Mouse (Mus musculus): ENCODE data around the gene Ccdc162.

Gene Ccdc162

DNA sequence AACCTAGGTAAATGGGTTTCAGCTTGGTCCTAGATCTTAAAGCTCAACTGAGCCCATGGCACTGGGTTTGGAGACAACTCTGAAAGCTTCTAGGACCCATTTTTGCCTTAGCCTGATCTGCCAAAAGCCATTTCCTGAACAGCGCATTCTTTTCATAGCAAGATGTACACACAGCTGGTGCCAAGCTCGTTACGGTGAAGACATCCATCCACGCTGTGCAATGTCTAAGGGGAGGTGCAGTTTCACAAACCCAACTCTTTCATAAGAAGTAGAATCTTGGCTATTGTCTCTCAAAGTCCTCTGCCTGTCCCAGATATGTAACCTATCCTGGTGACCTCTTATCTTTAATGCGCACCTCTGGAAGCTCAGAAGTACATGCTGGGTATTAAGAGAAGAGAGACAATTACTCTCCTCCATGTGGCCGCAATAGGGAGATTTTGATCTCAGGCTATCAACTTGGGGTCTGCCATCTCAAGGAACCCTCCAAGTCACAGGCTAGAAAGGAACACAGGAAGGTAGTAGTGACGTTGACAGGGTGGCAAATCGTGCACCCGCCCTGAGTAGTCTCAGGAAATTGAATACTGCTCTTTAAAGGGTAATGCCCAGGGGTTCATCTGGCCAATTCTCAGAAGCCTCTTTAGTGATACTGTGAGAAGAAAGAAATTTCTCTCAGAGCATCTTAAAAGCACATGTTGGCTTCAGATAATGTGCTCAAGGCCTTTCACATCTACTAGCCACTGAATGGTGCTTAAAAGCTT is 81.0 kb downstream of the Ccdc162 start:
- DNase-seq (ENCODE audit: low spot score): no peak

DNA sequence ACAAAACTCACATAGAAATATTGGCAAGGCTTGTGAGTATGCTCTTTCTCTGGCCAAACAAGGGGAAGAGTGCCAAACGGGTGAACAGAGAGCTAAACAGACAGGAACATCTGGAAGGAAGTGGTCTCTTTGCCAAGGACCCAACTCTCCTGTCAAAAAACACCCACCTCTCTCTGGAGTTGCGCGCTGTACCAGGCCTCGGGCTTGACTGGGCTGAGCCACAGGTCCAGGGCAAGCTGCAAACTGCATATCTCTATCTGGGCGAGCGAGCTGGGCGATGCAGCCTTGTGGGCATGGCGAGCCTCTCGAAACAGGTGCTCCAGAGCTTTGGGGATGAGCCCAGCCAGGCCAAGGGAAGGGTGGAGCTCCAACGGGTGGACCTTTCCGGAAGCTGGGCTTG is 82.6 kb downstream of the Ccdc162 start:
- no peak for DNase-seq (ENCODE audit: low spot score)

DNA sequence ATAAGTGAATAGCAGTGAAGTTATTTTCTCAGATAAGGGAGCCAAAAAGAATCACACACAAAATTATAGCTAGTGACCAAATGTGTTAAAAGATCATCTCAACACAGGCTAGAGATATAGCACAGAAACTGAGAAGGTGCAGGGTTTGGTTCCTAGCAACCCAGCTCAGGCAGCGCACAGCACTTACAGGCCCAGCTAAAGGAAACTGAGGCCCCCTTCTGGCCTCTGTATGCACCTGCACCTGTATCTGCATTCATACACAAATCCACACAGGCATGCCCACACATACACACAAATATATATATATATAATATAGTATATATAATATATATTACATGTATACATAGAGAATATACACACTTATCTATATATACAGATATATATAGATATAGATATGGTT is 84.4 kb downstream of the Ccdc162 start:
- DNase-seq (ENCODE audit: low spot score): no peak

DNA sequence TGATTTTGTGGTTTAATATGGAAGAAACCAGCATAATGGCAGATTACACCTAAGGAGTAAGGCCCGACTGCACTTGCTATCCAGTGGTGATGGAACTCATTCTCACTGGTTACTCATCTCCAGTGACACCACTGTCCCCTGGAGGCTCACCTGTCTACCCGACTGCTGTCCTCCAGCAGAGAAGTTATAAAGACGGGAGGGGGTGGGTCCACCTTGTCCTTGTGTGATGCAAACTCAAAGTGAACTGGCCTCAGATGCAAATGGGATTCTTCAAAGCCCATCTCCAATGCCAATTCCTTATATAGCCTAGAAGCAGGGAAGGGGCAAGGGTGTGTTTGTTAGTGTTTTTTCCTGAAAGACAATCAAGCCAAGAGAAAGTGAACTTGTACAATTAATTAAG is 89.4 kb downstream of the Ccdc162 start:
- DNase-seq (ENCODE audit: low spot score): no peak

DNA sequence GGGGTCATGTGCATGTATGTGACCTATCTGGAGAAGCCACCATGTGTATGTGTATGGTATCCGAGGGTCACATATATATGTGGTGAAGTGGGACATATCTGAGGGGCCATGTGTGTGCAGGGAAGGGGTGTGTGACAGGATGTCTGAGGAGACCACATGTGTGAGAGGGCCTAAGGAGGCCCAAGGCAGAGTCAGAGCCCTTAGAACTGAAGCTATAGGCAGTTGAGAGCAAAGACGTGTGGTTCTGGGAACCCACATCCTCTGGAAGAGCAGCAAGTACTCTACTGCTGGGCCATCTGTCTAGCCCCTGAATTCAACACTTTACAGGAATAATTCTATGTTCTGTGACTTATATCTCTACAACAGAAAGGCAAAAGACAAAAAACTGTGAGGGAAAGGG is 96.4 kb downstream of the Ccdc162 start:
- no peak for DNase-seq (ENCODE audit: low spot score)

DNA sequence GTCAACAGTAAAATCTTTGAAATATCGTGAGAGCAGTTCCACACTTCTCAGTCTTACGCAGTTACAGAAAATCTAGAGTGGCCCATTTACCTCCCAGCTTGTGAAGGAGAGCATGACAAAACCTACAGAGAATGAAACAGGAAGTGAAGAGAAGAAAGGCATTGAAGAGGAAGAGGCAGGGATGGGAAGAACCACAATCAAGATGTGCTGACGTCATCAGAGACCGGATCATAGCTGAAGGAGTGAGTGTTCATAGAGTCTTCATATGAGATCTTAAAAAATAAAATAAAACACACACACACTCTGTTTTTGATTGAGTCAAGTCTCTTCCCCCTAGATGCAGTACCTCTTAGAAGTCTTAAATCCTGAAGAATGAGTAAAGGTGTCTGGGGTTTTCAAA is 100.9 kb downstream of the Ccdc162 start:
- DNase-seq (ENCODE audit: low spot score): no peak

DNA sequence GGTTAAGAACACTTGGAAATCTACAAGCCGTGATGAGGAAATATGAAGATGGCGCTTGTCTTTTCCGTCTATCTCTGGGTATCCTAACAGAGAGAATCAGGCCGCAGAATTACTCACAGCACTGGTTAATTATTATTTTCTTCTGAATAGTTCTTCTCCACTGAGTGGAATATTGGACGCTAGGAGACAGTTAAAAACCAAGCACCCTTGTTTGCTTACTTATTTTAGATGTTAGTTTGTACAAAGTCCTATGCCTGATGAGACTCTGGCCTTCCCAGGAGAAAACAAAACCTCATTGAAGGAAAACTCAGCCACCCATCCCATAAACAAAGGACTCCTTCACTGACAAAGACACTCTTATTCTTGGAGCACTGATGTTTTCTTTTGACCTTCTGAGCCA is 104.5 kb downstream of the Ccdc162 start:
- DNase-seq (ENCODE audit: low spot score): no peak

DNA sequence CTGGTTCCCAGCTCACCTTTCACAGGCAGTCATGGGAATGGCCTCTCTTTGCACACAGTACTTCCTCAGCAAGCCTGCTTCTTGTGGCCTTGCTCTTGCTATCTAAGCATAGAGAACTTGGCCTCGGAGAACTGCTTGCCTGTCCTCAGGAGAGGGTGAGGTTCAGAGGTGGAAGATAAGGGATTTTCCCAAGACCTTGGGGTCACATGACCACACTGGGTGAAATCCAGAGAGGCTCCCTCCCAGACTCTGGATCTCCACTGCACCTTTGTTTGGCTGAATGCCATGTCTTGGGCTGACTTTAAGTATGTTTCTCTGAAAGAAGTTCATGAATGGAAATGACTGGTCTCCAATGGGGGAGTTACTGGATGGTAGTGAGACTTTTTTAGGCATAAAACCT is 107.0 kb downstream of the Ccdc162 start:
- no peak for DNase-seq (ENCODE audit: low spot score)

DNA sequence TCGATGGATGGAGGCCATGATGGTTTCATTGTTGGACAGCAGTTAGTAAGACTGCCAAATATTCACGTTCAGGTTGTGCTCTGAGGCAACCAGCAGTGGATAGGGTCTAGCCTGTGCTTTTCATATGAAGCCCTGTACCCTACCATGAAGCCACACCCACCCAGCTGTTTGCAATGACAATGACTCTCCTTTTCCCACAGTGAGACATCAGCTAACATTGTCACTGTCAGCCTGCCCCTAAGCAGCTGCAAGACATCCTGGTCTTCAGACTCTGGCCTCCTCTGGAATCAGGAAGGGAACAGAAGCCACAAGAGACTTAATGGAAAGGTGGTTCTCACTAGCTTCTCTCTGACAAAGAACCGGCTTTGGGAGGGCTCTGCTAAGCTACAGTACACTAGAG is 107.9 kb downstream of the Ccdc162 start:
- no peak for DNase-seq (ENCODE audit: low spot score)

DNA sequence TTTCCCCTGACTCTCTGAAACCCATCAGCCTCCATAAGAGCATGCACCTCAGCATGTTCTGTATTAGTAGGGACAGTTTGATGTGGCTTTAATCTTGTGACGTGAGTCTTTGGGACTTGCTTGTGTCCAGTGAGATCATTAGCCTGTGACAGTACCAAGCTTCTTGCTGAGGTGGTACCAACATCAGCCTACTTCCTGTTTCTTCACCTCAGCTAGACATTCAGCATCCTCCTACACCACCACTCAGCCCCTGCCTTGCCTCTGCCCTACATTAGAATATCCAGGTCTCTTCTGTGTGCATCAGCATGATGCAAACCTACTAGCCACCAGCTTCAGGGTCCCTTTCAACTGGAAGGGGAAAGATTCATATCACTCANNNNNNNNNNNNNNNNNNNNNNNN is 113.8 kb downstream of the Ccdc162 start:
- DNase-seq (ENCODE audit: low spot score): no peak

DNA sequence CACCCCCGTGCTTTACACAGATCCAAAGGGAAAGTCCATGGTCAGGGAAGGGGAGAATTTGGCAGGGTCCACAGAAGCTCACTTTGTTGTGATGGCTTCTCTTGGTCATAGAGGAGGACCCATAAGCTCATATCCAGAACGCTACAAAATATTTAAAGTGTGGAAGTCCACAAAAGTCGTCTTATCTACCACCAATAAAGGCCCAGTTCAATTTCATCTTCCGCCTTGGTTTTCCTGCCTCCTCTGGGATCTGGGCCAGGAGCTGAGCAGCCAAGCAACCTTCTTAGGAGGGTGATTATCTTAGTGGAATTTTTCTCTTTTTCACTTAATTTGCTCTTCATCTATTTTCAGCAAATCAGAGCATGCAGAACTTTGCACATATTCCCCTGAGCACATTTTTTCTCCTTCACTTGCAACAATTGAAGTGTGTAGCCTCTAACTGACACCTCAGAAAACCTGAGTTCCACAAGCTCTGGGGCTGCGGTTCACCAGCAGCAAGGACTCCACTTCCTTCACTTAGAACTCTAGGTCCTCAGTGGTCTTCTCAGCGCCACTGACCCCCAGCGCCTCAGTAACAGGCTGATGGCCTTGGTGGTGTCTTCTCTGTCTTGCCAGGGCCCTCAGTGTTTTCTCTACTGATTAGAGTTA is 114.4 kb downstream of the Ccdc162 start:
- DNase-seq (ENCODE audit: low spot score): no peak

DNA sequence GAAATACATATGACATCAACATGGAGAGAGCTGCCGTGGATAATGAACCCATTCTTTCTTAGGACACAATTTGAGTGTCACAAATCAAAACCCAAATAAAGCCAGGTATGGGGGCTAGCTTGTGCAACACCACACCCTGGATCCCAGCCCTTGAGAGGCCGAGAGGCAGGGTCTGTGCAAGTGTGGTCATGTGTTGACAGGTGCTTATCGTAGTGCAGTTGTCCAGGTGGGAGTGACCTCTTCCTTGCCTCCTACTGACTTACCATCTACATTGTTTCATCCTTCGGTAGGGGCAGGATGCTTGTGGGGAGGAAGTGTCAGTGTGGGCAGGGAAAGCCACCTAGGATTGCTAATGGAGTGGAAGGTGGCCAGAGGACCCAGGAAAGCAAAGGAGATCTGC is 115.1 kb downstream of the Ccdc162 start:
- DNase-seq (ENCODE audit: low spot score): no peak

DNA sequence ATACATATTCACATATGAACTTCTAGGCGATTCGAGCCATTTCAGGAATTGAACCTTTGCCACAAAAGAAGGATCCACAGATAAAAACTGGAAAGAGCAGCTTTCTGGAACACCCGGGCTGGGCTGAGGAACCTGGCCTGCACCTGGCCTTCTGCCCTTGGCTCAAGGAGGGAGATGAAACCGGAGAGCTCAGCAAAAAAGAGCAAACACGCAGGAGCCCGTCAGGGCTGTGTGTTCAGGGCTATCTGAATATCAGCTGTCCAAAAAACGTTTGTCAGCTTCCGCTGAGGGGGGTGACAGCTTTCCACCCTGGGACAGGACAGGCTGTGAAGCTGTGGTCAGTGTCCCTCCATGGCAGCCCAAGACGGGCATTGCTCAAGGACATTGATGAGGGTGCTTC is 117.4 kb downstream of the Ccdc162 start:
- no peak for DNase-seq (ENCODE audit: low spot score)

DNA sequence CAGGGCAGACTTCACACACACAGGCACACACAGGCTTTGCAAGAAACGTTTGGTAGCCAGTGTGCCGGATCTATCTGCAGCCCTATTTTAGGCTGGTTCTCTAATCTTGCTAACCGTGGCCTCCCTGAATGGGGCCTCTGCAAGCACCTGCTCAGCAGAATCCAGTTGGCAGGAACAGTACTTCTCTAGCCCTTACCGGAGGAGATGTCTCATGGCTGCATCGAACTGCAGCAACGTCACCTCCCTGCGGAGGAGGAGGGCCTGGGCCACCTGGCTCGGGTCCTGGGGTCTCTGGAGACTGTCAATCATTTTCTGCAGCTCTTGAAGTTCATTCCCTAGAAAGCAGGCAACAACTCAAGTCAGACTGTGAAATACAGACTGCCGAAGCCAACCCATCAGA is 118.2 kb downstream of the Ccdc162 start:
- DNase-seq (ENCODE audit: low spot score): no peak

DNA sequence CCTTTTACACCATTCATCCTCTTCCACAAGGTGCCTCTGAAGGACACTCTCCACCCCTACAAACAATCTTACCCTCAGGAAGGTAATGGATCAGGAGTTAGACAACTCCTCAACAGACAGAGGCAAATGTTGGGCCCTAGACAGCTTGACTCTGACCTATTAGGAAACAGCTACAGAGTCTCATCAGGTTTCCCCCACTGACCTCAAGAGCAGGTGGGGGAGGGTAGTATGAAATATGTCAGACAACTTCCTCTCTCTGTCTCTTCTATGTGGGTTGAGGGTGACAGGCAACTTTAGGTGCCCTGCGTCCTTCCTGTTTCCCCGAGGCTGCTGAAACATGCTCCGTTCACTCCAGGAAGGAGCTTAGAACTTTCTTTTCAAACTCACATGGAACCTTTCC is 120.9 kb downstream of the Ccdc162 start:
- DNase-seq (ENCODE audit: low spot score): no peak

DNA sequence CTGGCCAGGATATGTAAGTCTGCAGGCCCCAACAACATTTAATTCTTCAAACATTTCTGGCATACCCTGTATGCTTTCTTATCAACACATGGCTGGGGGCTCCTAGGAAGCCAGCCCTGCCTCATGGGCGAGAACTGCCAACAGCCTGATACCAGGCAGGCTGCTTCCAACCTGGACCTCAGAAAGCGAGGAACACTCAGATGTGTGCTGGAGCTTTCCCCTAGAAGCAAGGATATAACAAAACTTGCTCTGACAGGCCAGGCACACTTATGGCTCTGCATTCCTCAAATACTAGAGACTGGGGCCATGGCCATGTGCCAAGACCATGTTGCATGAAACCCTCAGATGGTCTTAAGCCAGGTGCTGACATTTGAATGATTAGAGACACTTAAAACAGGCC is 121.5 kb downstream of the Ccdc162 start:
- peak; percentile 56 for DNase-seq (ENCODE audit: low spot score)

DNA sequence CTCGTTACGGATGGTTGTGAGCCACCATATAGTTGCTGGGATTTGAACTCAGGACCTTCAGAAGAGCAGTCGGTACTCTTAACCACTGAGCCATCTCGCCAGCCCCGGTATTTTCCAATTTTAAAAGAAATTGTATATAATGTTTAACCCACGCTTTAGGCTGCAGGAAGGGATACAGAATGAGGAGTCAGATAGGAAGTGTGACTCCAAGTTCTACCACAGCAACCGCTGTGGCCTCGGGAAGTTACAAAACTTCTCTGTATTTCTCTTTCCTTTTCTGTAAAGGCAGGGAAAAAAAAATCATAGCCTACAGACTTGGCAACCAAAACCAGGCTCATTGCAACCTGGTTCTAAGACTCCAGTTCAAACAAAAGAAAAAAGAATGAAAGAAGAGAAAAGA is 122.0 kb downstream of the Ccdc162 start:
- no peak for DNase-seq (ENCODE audit: low spot score)

DNA sequence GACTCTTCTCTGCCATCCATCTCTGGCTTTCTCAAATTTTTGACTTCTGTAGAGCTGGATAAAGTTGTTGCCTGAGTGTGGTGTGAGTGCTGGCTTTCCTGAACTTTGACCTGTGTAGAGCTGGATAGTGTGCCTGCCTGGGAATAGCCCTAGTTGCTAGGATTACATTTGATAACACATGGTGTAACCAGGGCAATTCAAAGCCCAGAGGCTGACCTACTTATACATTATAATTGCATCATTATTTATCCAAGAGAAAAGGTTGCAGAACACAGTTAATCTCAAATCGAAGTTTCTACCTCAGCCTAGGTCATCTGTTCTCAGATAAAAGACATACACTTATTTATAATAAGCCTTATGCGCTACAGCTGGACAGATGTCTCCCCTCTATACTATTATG is 127.8 kb downstream of the Ccdc162 start:
- no peak for DNase-seq (ENCODE audit: low spot score)

DNA sequence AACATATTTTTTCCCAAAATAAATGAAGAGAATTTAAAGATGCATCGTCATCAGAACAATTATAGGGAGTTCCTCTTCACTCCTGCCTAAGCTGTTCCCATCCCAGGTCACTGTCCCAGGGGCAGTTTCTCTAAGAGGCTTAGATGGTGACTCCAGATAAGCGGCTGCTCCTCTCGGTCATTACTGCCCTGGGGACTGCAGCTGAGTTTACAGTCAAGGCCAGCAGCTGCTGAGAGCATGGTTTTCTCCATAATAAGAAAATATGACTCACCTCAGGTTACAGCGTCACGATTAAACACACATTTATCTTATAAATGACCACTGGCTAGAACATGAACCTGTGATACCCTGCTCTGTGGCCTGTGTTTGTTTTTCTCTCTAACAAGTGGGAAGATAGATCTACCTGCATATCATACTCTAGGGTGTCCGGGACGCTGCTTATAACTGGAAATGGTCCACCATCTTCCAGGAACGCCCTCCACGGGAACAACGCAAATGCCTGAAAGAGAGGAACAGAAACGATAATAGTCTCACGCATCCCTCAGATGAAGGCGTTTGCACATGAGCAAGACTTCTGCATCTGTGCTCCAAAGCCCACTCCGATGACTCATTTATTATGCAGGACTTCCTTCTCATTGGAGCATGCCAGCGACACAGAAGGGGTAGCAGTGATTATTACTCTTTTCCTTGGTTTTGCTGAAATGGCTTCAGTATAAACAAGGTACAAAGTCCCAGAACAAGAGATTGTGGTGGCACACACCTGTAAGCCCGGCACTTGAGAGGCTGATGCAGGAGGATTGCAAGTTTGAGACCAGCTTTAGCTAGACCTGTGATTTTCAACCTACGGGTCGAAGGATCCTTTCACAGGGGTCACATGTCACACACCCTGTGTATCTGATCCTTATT is 129.2 kb downstream of the Ccdc162 start:
- DNase-seq (ENCODE audit: low spot score): no peak

DNA sequence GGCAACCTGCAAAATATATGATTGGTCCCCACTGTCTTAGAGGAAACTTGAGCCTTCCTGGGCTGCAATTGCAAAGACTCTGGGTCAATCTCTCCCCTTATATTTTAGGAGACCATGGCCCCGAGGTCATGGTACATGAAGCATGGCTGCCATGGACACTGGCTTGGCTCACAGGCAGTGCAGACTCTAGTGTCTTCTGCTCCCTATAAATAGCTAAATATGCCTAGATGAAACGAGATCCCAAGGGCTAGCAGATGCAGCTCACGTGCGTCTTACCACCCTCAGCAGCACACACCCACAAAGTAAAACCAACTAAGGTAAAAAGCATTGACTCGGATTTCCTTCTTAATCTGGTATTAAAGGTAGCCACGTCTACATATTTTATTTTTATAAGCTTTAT is 133.1 kb downstream of the Ccdc162 start:
- no peak for DNase-seq (ENCODE audit: low spot score)

DNA sequence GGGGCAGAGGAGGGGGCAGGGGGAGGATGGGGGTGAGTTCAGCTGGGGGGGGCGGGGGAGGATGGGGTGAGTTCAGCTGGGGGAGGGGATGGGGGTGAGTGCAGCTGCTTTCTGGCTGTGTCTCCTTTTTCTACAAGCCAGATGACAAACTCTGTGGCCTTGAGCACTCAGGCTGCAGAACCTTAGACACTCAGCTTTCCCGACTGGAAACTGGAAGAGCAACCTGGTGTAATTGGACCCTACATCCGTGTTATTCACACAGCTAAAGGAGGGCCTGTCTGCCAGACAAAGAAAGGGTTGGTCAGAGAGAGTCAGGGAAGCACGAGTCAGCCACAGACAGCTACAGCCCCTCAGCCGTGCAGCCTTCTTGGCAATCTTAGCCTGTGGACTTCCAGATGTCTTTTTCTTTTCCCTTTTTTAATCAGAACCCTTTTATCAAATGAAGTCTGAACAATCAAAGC is 133.5 kb downstream of the Ccdc162 start:
- no peak for DNase-seq (ENCODE audit: low spot score)

DNA sequence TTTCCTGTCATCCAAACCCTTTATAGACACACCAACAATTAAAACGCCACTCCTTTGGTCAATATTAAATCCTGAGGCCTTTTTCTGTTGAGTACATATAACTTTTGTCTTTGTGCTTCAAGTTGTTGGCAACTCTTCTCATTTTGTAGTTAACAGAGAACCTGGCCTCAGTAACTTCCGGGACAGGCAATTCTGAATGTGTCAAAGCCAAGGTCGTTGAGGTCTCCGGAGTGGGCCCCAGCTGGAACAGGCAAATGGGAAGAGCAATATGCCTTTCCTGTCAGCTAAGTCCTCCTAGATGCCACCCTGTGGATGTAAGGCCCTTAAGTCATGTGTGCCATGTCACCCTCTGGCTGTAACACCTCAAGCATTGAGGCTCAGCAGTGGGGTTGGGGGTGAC is 136.0 kb downstream of the Ccdc162 start:
- no peak for DNase-seq (ENCODE audit: low spot score)

DNA sequence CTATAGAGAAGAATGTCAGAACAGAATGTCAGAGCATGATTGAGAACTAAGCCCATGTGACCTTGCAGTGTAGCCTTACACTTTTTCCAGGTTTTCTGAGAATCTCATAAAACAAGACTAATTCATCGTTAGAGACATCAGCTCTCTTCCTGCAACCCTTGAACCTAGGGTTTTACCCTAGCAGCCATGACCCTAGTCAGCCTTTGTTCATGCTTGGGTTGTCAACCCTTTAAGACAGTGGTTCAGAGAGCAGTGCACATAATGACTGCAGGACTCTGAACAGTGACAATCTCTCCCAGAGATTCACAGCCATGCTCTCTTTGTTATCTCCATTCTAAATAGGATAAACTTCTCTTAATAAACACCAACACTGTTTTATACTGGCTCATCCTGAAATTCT is 137.9 kb downstream of the Ccdc162 start:
- no peak for DNase-seq (ENCODE audit: low spot score)
